Mouse (Mus musculus) neural tube, embryonic 12.5 days (tissue): Measurements from ENCODE around the gene Selenow. TPM values are rescaled to one million over a fixed set of nuclear protein-coding genes. Genes with fewer than 3 reads are reported as not detected.

ENCODE experiments used
- ATAC-seq: fragments of 200-750 bp; cut with Nextera tagmentation; 2 replicates; pipeline ENCODE4 v1.8.0; 2017; ENCODE audit warnings: low read depth, mild to moderate bottlenecking, moderate TSS enrichment, moderate library complexity; ENCODE audit not compliant: low FRiP score
- H3K27ac ChIP-seq: fragments of 300-500 bp; sonication (generic); 2 replicates; pipeline ENCODE4 v1.5.1; 2016
- H3K27me3 ChIP-seq: fragments of 300-500 bp; sonication (generic); replicated peaks from 2 replicates; pipeline ENCODE4 v1.6.1; 2016; ENCODE audit warnings: mild to moderate bottlenecking
- H3K36me3 ChIP-seq: fragments of 300-500 bp; sonication (generic); 2 replicates; pipeline ENCODE4 v1.6.1; 2016; ENCODE audit warnings: mild to moderate bottlenecking
- H3K4me1 ChIP-seq: fragments of 300-500 bp; sonication (generic); 2 replicates; pipeline ENCODE4 v1.6.1; 2016
- H3K4me2 ChIP-seq: fragments of 300-500 bp; sonication (generic); replicated peaks from 2 replicates; pipeline ENCODE4 v1.6.1; 2016; ENCODE audit warnings: mild to moderate bottlenecking
- H3K4me3 ChIP-seq: fragments of 300-500 bp; sonication (generic); 2 replicates; pipeline ENCODE4 v1.5.1; 2016
- H3K9ac ChIP-seq: fragments of 300-500 bp; sonication (generic); 2 replicates; pipeline ENCODE4 v1.6.1; 2016; ENCODE audit warnings: mild to moderate bottlenecking
- H3K9me3 ChIP-seq: fragments of 300-500 bp; sonication (generic); 2 replicates; pipeline ENCODE4 v1.6.1; 2016; ENCODE audit warnings: mild to moderate bottlenecking
- WGBS: fragments of 180-500 bp; shearing (Covaris S2); methylation state at CpG from one replicate; pipeline ENCODE4 v1.1.7; 2016; 5-methylcytosine and 5-hydroxymethylcytosine counted together
- polyA plus RNA-seq: library from polyadenylated mRNA; unstranded; fragments of >200 nt; fragmentation: Nextera tagmentation; extraction: Ambion mirVana; gene quantifications from 2 replicates; pipeline ENCODE4 v1.2.1, GENCODE M21; 2016

Selenow gene
- 1,130 and 1,196 TPM in 2 replicates for polyA plus RNA-seq

- Histone ChIP-seq H3K4me3 (peak within 1 kb of the TSS; percentile 69), H3K27me3 (no peaks in the 10 kb centered on the region), H3K4me1 (peaks cover 20% of the 10 kb centered on the region), H3K27ac (no peak within 1 kb of the TSS; the same call in 1 of the 2 replicates), H3K9me3 (no peaks in the 10 kb centered on the region), H3K9ac (peak within 1 kb of the TSS; percentile 75), H3K36me3 (peaks cover 28% of the 10 kb centered on the region), H3K4me2 (peak within 1 kb of the TSS; percentile 75)
- peak; percentile 95 for ATAC-seq
- under 1% methylated on average over 33 of the region's 33 CpGs for WGBS
These were observed at the start of gene Selenow for GRCm38 (mm10) chr7:15922220-15922773. TSS of gene Selenow (minus strand) at chr7:15922402.

- Histone ChIP-seq H3K4me1 (no peaks in the 10 kb centered on the region), H3K27ac (no peak overlapping the region), H3K36me3 (peaks cover 42% of the 10 kb centered on the region), H3K9ac (no peak overlapping the region), H3K27me3 (no peaks in the 10 kb centered on the region), H3K4me3 (no peak overlapping the region), H3K9me3 (no peaks in the 10 kb centered on the region), H3K4me2 (no peak overlapping the region)
- WGBS = 88% methylated on average over 3 of the region's 3 CpGs
- no peak for ATAC-seq
These were observed 47.5 kb upstream of the Selenow start for GRCm38 (mm10) chr7:15969674-15970073.

GRCm38 (mm10) chr7:15968322-15968721 is 46.1 kb upstream of the Selenow start:
- Histone ChIP-seq H3K4me2 (no peak overlapping the region), H3K36me3 (peaks cover 31% of the 10 kb centered on the region), H3K27ac (no peak overlapping the region), H3K9ac (no peak overlapping the region), H3K4me1 (no peaks in the 10 kb centered on the region), H3K9me3 (no peaks in the 10 kb centered on the region), H3K4me3 (no peak overlapping the region), H3K27me3 (no peaks in the 10 kb centered on the region)
- ATAC-seq = no peak
- WGBS = 88% methylated on average over 8 of the region's 8 CpGs

GRCm38 (mm10) chr7:15967312-15967711 is 45.1 kb upstream of the Selenow start, which contains the start of gene Ehd2:
TSS of gene Ehd2 (minus strand) at chr7:15967567.
- peak; percentile 75 for ATAC-seq
- WGBS = under 1% methylated on average over 22 of the region's 22 CpGs
- Histone ChIP-seq H3K4me3 (peak within 1 kb of the TSS; percentile 29), H3K36me3 (peaks cover 21% of the 10 kb centered on the region), H3K4me1 (peaks cover 6% of the 10 kb centered on the region; the same call in 1 of the 2 replicates), H3K27me3 (no peaks in the 10 kb centered on the region), H3K4me2 (peak within 1 kb of the TSS; percentile 59), H3K9ac (peak within 1 kb of the TSS; percentile 40; the same call in 1 of the 2 replicates), H3K27ac (no peak within 1 kb of the TSS), H3K9me3 (no peaks in the 10 kb centered on the region)

GRCm38 (mm10) chr7:15966489-15966888 is 44.3 kb upstream of the Selenow start:
- H3K27ac ChIP-seq = no peak overlapping the region
- no peak overlapping the region for H3K9ac ChIP-seq
- H3K27me3 ChIP-seq = no peaks in the 10 kb centered on the region
- H3K36me3 ChIP-seq = peaks cover 13% of the 10 kb centered on the region
- peak overlapping the region; percentile 59; the same call in 1 of the 2 replicates for H3K4me2 ChIP-seq
- ATAC-seq = no peak
- no peak overlapping the region for H3K4me3 ChIP-seq
- 82% methylated on average over 3 of the region's 3 CpGs for WGBS
- H3K4me1 ChIP-seq = peaks cover 8% of the 10 kb centered on the region; the same call in 1 of the 2 replicates
- no peaks in the 10 kb centered on the region for H3K9me3 ChIP-seq

- no peak overlapping the region for H3K4me2 ChIP-seq
- no peaks in the 10 kb centered on the region for H3K36me3 ChIP-seq
- 87% methylated on average over 32 of the region's 32 CpGs for WGBS
- H3K9me3 ChIP-seq = no peaks in the 10 kb centered on the region
- H3K27me3 ChIP-seq = no peaks in the 10 kb centered on the region
- H3K9ac ChIP-seq = no peak overlapping the region
- no peak overlapping the region for H3K4me3 ChIP-seq
- ATAC-seq = no peak
- H3K4me1 ChIP-seq = peaks cover 12% of the 10 kb centered on the region
- H3K27ac ChIP-seq = no peak overlapping the region
These were observed 41.8 kb upstream of the Selenow start for GRCm38 (mm10) chr7:15963798-15964652.

GRCm38 (mm10) chr7:15962311-15963288 is 40.4 kb upstream of the Selenow start:
- Histone ChIP-seq H3K27ac (no peak overlapping the region), H3K9me3 (no peaks in the 10 kb centered on the region)
- 0 out of 2 replicates have a peak, but pooled peaks have one; percentile 23 for ATAC-seq

GRCm38 (mm10) chr7:15961798-15962197 is 39.6 kb upstream of the Selenow start:
- Histone ChIP-seq H3K36me3 (no peaks in the 10 kb centered on the region), H3K9me3 (no peaks in the 10 kb centered on the region), H3K4me2 (no peak overlapping the region), H3K9ac (no peak overlapping the region), H3K27me3 (no peaks in the 10 kb centered on the region), H3K4me1 (peaks cover 12% of the 10 kb centered on the region), H3K27ac (no peak overlapping the region), H3K4me3 (no peak overlapping the region)
- no peak for ATAC-seq
- WGBS = 88% methylated on average over 7 of the region's 7 CpGs

More at GRCm38 (mm10) chr7:15962311-15963288, 40.4 kb upstream of the Selenow start:
- WGBS = 47% methylated on average over 12 of the region's 12 CpGs
- Histone ChIP-seq H3K9ac (no peak overlapping the region), H3K4me1 (peaks cover 12% of the 10 kb centered on the region), H3K36me3 (no peaks in the 10 kb centered on the region), H3K4me3 (no peak overlapping the region), H3K4me2 (0 out of 2 replicates have a peak overlapping the region, but pooled peaks have one; percentile 5), H3K27me3 (no peaks in the 10 kb centered on the region)

GRCm38 (mm10) chr7:15961239-15961638 is 39.0 kb upstream of the Selenow start:
- Histone ChIP-seq H3K4me2 (no peak overlapping the region), H3K4me1 (peaks cover 12% of the 10 kb centered on the region), H3K36me3 (no peaks in the 10 kb centered on the region), H3K9me3 (no peaks in the 10 kb centered on the region), H3K4me3 (no peak overlapping the region), H3K27me3 (no peaks in the 10 kb centered on the region), H3K27ac (no peak overlapping the region), H3K9ac (no peak overlapping the region)
- ATAC-seq = no peak
- WGBS = 65% methylated on average over 4 of the region's 4 CpGs

- no peak overlapping the region for H3K9ac ChIP-seq
- no peak overlapping the region for H3K4me2 ChIP-seq
- H3K4me3 ChIP-seq = no peak overlapping the region
- H3K27me3 ChIP-seq = no peaks in the 10 kb centered on the region
- H3K4me1 ChIP-seq = peaks cover 12% of the 10 kb centered on the region
- no peaks in the 10 kb centered on the region for H3K9me3 ChIP-seq
- H3K27ac ChIP-seq = no peak overlapping the region
- no peak for ATAC-seq
- no peaks in the 10 kb centered on the region for H3K36me3 ChIP-seq
- 32% methylated on average over 4 of the region's 4 CpGs for WGBS
These were observed 38.5 kb upstream of the Selenow start for GRCm38 (mm10) chr7:15960691-15961090.

- Histone ChIP-seq H3K27me3 (no peaks in the 10 kb centered on the region), H3K4me1 (peaks cover 4% of the 10 kb centered on the region; the same call in 1 of the 2 replicates), H3K36me3 (no peaks in the 10 kb centered on the region), H3K4me3 (no peak overlapping the region), H3K9me3 (no peaks in the 10 kb centered on the region), H3K9ac (no peak overlapping the region), H3K4me2 (no peak overlapping the region), H3K27ac (no peak overlapping the region)
- WGBS = 75% methylated on average over 5 of the region's 5 CpGs
- no peak for ATAC-seq
These were observed 33.9 kb upstream of the Selenow start for GRCm38 (mm10) chr7:15956143-15956542.
